Mouse (Mus musculus): Measurements from ENCODE around the gene Myh2.

GRCm38 (mm10) chr11:67151651-67152630 is 18.9 kb upstream of the Myh2 start:
- TF ChIP-seq POLR2A (IDR thresholded peaks at IDR 0.05; ENCODE audit: borderline replicate concordance, control insufficient read depth, low read depth, low read length) (no peak), CTCF (IDR thresholded peaks at IDR 0.05; ENCODE audit: control insufficient read depth, insufficient read depth, low read length) (no peak)
